Mouse (Mus musculus) brain, embryonic 14.5 days (tissue): Measurements from ENCODE around the gene Zmym4. TPM values are rescaled to one million over a fixed set of nuclear protein-coding genes. Genes with fewer than 3 reads are reported as not detected.

ENCODE experiments used
- DNase-seq: peaks from one replicate; pipeline ENCODE4 v3.0.0-alpha.2; 2011; ENCODE audit warnings: low read depth
- CTCF ChIP-seq: fragments of 200-500 bp; IDR thresholded peaks from 2 replicates; pipeline ENCODE4 v1.5.1; 2012; ENCODE audit warnings: inconsistent platforms, mild to moderate bottlenecking, moderate library complexity, borderline replicate concordance; ENCODE audit not compliant: insufficient read depth, insufficient read length; ENCODE audit errors: extremely low read depth
- POLR2A ChIP-seq: fragments of 200-500 bp; IDR thresholded peaks from 2 replicates; pipeline ENCODE4 v1.6.1; 2012; ENCODE audit warnings: mild to moderate bottlenecking, inconsistent platforms, borderline replicate concordance; ENCODE audit not compliant: poor library complexity, insufficient read depth, insufficient read length, severe bottlenecking; ENCODE audit errors: extremely low read depth
- polyA plus RNA-seq: library from polyadenylated mRNA; depleted of rRNA; stranded (reverse); fragments of >200 nt; gene quantifications from 2 replicates; pipeline ENCODE4 v1.2.3, GENCODE M21; 2012; rRNA removed

The Zmym4 gene
- polyA plus RNA-seq, 1 experiment = 44.6 TPM

DNA sequence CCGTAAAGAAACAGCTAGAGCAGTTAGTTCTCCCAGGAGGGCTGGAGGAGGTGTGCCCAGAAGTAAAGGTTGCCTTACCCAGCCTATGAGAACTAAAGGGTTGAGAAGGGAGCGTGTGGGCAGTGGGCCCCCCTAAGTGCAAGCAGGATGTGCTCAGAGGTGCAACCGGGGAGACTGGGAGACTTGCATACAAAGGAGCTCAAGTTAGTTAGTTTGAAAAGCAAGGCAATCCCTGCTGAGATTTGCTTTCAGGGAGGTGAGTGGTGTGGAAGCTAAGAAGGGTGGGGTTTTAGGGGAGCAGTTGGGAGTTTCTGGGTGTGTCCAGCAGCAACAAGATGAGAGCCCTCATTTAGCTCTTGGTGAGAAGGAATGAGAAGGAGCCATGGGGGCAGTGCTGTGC, 125.0 kb downstream of the Zmym4 start:
- TF ChIP-seq CTCF = no peak
- no peak for TF ChIP-seq POLR2A
- no peak for DNase-seq

DNA sequence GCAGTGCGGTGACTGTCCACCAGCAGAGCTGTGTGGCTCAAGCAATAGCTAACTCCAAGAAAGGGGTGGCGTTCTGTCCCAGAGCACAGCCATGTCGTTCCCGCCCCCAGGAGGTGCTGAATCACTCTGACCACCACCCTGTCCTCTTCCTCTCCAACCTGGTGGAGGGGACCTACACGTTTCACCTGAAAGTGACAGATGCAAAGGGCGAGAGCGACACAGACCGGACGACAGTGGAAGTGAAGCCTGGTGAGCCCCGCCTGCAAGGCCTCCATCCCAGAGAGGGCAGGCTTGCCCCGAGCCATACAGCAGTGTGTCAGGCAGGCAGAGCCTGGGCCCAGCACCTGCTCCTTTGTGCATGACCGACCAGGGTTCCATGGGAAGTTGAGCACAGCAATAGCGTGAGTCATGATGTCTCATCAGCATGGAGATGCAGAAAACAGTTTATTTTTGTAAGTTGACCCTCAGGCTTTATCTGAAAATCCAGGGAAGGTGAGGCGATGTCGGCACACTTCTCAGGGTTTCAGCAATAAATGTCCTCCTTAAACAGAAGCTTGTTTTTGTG, 126.9 kb downstream of the Zmym4 start:
- TF ChIP-seq POLR2A (no peak), CTCF (no peak)
- DNase-seq = no peak

DNA sequence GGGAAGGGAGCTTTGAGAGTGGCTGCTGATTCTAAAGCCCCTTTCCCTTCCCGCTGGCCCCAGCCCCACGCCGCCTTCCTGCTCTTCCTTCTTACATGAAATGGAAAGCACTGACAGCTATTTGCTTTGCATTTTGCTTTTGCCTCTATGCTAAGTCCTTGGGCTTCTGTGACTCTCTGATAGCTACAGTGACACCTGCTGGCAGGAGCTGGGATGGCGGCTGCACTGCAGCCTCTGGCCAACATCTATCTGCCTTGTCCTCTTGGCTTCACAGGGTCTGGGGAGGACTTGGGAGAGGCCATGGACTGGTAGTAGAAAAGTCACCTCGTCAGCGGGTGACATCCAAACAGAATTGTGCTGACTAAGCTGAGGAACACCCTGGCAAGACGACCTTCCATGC, 128.1 kb downstream of the Zmym4 start:
- TF ChIP-seq POLR2A (no peak), CTCF (peak; percentile 94)
- DNase-seq = peak; percentile 86

DNA sequence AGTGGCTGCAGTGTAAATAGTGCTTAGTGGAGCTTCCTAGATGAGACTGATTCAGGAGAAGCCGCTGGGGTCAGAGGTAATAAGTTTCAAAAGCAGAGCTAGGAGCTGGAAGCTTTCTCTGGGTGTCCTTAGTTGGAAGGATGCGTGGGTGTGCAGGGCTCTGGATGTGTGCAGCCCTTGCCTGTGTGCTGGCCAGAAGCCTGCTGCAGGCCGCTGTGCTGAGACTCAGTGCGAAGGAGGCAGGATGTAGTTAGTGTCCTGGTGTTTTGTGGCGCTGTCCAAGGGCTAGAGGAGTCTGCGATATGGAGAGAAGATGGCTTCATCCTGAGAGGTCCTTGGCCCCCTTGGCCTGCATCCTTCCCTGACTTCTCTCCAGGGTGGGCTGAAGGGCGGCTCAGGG, 129.1 kb downstream of the Zmym4 start:
- TF ChIP-seq POLR2A (no peak), CTCF (no peak)
- DNase-seq = no peak

DNA sequence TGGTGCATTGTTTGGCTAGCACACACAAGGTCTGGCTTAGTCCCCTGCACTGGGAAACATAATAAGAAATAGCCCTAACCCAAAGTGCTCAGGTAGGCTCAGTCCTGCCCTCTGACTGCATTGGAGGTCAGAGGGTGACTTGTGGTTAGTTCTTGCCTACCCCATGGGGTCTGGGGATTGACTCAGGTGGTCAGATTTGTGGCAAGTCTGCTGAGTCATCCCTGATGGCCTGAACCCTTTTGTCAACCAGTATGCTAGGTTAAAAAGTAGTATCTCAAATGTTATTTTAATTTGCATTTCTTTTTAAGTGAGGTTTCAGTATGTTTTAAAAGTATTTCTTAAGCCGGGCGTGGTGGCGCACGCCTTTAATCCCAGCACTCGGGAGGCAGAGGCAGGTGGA, 136.8 kb downstream of the Zmym4 start:
- DNase-seq = no peak
- TF ChIP-seq POLR2A (no peak), CTCF (no peak)

DNA sequence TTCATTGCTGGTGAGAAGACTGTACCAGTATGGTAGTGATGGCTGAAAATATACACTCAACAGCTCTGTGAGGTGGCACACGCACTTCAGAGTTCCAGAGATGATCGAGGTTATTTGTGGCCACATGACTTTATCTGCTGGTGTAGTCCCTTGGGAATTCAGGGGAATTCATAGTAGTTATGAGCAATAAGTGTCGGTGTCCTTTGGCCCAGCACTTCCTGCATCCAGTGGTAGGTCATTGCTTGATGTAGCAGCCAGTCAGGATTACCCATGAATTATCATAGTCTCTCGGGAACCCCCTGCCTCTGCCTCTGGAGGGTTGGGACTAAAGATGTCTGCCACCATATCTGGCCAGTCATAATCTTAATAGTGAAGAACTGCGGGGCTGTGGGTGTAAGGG, 144.0 kb downstream of the Zmym4 start:
- DNase-seq = no peak
- no peak for TF ChIP-seq CTCF
- no peak for TF ChIP-seq POLR2A

DNA sequence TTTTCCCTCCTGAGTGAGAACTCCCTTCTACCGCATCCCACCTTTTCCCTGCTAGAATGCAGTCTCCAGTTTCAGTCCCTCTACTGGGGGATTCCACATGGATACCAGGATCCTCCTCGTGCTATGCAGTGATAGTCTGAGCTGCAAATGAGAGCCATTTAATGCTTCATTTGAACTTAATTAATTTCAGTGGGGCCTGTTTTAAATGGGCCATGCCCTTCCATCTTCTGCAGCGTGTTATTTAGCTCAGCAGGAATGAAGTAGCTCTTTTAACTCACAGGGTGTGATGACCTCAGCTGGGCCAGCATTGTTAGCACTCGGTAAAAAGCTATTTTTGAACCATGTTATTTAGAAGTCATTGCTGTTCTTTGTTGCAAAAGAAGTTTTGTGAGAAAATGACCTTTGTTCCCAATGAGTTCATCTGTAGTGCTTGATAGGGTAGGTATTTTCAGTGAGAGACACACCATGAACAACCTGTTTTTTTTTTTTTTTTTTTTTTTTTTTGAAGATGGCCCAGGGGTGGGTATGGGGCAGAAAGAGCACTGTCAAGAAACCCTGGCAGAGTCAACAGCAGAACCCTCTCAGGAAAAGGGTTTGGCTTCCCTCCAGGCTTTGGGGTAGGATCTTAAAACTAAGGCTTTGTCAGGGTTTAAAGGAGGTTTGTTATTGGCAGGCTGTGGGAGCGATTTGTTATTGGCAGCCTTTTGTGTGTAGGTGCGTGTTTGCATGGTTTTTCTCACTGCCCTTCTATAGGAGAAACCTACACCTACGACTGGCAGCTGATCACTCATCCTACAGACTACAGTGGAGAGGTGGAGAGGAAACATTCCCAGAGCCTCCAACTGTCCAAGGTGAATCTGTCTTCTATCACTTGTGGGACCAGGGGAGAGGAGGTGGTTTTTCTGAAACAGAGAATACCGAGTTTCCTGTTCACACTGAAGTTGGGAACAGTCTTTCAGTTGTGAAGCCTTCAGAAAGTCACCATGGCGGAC, 144.7 kb downstream of the Zmym4 start:
- DNase-seq = peak; percentile 65
- TF ChIP-seq POLR2A (no peak), CTCF (no peak)

DNA sequence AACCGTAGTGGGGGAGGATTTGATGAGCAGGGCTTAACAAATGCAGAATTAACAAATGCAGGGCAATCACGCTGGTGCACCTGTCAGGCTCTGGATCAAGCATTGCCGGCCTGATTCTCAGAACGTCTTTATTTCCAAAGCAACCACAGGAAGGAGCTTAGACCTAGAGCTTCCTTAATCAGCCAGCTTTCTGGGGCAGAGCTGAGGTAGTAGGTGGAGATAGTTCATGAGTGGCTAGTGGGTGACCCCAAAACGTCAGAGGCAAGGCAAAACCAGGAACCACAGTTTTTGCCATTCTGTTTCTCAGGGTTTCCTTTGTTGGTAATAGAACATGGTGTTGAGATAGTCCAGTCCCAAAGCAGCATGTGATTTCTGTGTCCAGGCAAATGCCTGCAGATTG, 153.1 kb downstream of the Zmym4 start:
- TF ChIP-seq CTCF (no peak), POLR2A (no peak)
- no peak for DNase-seq

DNA sequence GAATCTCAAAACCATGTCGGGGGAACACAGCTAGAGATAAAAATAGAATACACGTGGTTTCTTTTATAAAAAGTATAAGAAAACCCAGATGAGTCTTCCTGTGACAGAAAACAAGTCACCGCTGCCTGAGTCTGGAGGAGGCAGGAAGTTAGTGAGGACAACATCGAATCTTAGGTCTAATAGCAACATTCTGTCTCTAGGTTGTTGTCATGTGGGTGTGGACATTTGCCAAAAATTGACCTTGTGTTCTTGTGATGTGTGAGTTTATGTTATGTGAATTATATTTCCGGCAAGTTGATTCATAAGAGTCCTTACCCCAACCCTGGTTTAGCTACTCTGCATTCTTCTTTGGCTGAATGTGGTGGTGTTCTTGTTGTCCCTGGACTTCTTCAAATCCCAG, 154.7 kb downstream of the Zmym4 start:
- DNase-seq = no peak
- TF ChIP-seq POLR2A (no peak), CTCF (no peak)

Other genes starting within 250 kb of the Zmym4 start
- gene Tfap2e, start 231.9 kb downstream of the Zmym4 start, polyA plus RNA-seq = 2.7 and 3.2 TPM in 2 replicates
- 102 and 107 TPM in 2 replicates for gene Ncdn, start 214.7 kb downstream of the Zmym4 start, polyA plus RNA-seq
- gene AU040320, start 214.6 kb downstream of the Zmym4 start, polyA plus RNA-seq = 36.0 and 52.4 TPM in 2 replicates
- 170 and 307 TPM in 2 replicates for gene Sfpq, start 53.2 kb upstream of the Zmym4 start, polyA plus RNA-seq
- 10.9 and 13.6 TPM in 2 replicates for gene Zmym1, start 93.0 kb upstream of the Zmym4 start, polyA plus RNA-seq
- gene Zmym6, start 109.2 kb upstream of the Zmym4 start, polyA plus RNA-seq = 39.0 and 43.5 TPM in 2 replicates
- 15.9 and 23.1 TPM in 2 replicates for gene Tmem35b, start 155.6 kb upstream of the Zmym4 start, polyA plus RNA-seq
- gene Dlgap3, start 201.1 kb upstream of the Zmym4 start, polyA plus RNA-seq = 27.0 and 42.7 TPM in 2 replicates